Mouse (Mus musculus) B cell, adult 62 days (primary cell): ENCODE data around the gene Arglu1. TPM values are rescaled to one million over a fixed set of nuclear protein-coding genes. Genes with fewer than 3 reads are reported as not detected.

Experiments used
- total RNA-seq: library from RNA; stranded (reverse); gene quantifications from 4 replicates; pipeline ENCODE4 v1.2.4, GENCODE M21; 2023

Arglu1 gene
- total RNA-seq: 161 to 196 TPM (median 184 TPM) in 4 replicates

DNA sequence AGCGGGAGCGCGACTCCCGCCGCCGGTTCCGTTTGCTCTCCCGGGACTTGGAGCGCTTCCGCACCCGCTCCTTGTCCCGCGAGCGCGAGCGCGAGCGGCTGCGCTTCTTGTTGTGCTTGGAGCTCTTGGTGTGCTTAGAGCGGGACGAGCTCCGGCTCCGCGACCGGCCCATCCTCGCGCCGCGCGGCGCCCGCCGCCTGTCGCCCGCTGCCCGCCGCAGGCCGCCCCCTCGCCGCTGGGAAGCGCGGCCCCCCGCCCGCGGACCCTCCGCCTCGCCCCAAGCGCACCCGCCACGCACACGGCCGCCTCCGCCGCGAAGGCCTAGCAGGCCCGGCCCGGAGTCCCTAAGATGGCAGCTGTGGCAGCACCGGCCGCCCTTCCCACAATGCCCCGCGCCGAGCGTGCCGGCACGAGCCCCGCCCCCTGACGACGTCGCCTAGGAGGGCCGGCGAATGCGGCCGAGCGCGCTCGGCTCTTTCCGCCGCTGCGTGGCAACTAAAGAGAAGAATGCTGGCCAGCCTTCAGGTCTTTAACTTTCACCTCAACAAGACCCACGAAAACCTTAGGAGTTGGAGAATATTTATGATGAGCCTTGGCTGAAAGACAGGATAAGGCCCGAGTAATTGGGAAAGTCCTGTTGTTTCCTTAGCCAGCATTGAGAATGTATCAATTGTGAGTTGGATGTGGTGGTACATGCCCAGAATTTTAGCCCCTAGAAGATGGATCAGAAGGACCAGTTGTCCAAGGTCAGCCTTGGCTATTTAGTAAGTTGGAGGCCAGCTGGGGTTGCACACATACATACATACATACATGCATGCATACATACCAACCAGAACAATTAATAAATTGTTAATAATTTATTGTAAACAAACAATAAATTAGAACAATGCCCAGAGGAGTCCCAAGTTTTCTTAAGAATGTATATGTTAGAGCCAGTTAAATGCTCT is at the start of gene Arglu1:
TSS of gene Arglu1 (minus strand) at position 376 of the 947 bp plus-strand sequence.

DNA sequence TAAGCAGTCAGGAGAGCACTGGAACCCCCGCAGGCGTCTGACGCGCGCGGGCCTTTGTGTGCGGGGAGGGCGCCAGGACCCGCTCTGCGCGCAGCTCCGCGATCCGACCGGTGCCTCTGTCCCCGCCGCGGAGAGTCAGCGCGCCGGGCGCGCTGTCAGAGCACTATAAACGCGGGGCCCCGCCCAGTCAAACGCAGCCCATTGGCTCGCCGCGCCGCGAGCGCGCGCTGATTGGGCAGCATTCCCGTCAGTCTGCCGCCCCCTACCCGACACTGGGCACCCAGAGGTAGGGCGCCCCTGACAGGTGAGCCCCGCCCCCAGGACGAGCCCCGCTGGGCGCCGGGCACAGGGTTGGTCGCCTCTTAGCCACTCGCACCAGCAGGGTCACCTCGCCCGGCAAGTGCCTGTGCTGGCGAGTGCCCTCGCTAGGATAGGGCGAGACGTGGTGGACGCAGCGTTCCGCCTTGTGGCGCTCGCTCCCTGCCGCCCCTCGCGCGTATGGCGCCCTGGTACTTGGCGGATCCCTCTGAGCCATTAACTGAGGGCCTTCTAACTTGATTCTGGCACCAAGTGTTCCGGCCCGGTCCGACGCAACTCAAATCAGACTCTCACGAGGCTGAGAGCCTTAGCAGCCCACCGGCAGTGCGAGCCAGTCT is 29.1 kb downstream of the Arglu1 start, which contains the start of gene Efnb2:
TSS of gene Efnb2 (minus strand) at position 140 of the 656 bp plus-strand sequence.

Other genes starting within 250 kb of the Arglu1 start
- 5.0 to 6.6 TPM (median 5.3 TPM) in 4 replicates for gene Efnb2, start 29.3 kb downstream of the Arglu1 start, total RNA-seq